Mouse (Mus musculus) kidney, postnatal 0 days (tissue): ENCODE data around the gene Ankrd37. TPM values are rescaled to one million over a fixed set of nuclear protein-coding genes. Genes with fewer than 3 reads are reported as not detected.

Source experiments
- ATAC-seq: fragments of 200-750 bp; cut with Nextera tagmentation; replicated peaks from 2 replicates; pipeline ENCODE4 v1.8.0; 2017; ENCODE audit warnings: low read depth, moderate number of reproducible peaks, moderate TSS enrichment, moderate library complexity; ENCODE audit not compliant: low FRiP score
- DNase-seq: peaks from one replicate; pipeline ENCODE4 v3.0.0-alpha.2; 2016; ENCODE audit warnings: low spot score
- H3K27ac ChIP-seq: fragments of 300-500 bp; sonication (generic); 2 replicates; pipeline ENCODE4 v1.5.1; 2014; ENCODE audit warnings: mild to moderate bottlenecking
- H3K27me3 ChIP-seq: fragments of 300-500 bp; sonication (generic); 2 replicates; pipeline ENCODE4 v1.6.1; 2014; ENCODE audit warnings: low read length, mixed read lengths; ENCODE audit not compliant: insufficient read depth
- H3K36me3 ChIP-seq: fragments of 300-500 bp; sonication (generic); 2 replicates; pipeline ENCODE4 v1.6.1; 2014; ENCODE audit warnings: low read length, mixed read lengths; ENCODE audit not compliant: insufficient read depth
- H3K4me1 ChIP-seq: fragments of 300-500 bp; sonication (generic); replicated peaks from 2 replicates; pipeline ENCODE4 v1.6.1; 2014; ENCODE audit warnings: antibody characterized with exemption, low read length, mixed read lengths; ENCODE audit not compliant: insufficient read depth
- H3K4me2 ChIP-seq: fragments of 300-500 bp; sonication (generic); 2 replicates; pipeline ENCODE4 v1.6.1; 2014; ENCODE audit warnings: mild to moderate bottlenecking, low read length, moderate library complexity, mixed read lengths
- H3K4me3 ChIP-seq: fragments of 300-500 bp; sonication (generic); replicated peaks from 2 replicates; pipeline ENCODE4 v1.5.1; 2014; ENCODE audit warnings: low read depth, low read length
- H3K9ac ChIP-seq: fragments of 300-500 bp; sonication (generic); 2 replicates; pipeline ENCODE4 v1.6.1; 2014; ENCODE audit warnings: low read depth, low read length
- H3K9me3 ChIP-seq: fragments of 300-500 bp; sonication (generic); replicated peaks from 2 replicates; pipeline ENCODE4 v1.6.1; 2016; ENCODE audit warnings: low read length, inconsistent platforms, mixed read lengths
- CTCF ChIP-seq: IDR thresholded peaks from 2 replicates; pipeline ENCODE4 v1.5.1; 2016; ENCODE audit warnings: antibody characterized with exemption, low read depth, mild to moderate bottlenecking, moderate library complexity
- whole genome bisulfite sequencing: fragments of 180-500 bp; shearing (Covaris S2); extraction: QIAGEN DNeasy Blood & Tissue Kit; methylation state at CpG from one replicate; pipeline ENCODE4 v1.1.7; 2014; 5-methylcytosine and 5-hydroxymethylcytosine counted together
- polyA plus RNA-seq: library from polyadenylated mRNA; unstranded; fragments of >200 nt; fragmentation: Nextera tagmentation; extraction: Ambion mirVana; gene quantifications from 2 replicates; pipeline ENCODE4 v1.2.1, GENCODE M21; 2015

The Ankrd37 gene
- polyA plus RNA-seq, 1 experiment from 2014 or later, result 15.9 TPM

GRCm38 (mm10) chr8:45998228-45998627 lies 7.3 kb downstream of the Ankrd37 start:
- H3K4me1 ChIP-seq, result 0 out of 2 replicates have a peak, but pooled peaks cover 3% of the 10 kb centered on the region
- peak overlapping the region; percentile 90 for H3K4me2 ChIP-seq
- WGBS, result 85% methylated on average over 2 of the region's 2 CpGs
- H3K9ac ChIP-seq, result no peak overlapping the region
- TF ChIP-seq CTCF, result peak; percentile 52; the same call in 1 of the 2 replicates
- peaks cover 5% of the 10 kb centered on the region; the same call in 1 of the 2 replicates for H3K36me3 ChIP-seq
- no peaks in the 10 kb centered on the region for H3K9me3 ChIP-seq
- no peak overlapping the region for H3K4me3 ChIP-seq
- ATAC-seq (no peak), DNase-seq (peak; percentile 31)
- H3K27me3 ChIP-seq, result no peaks in the 10 kb centered on the region
- no peak overlapping the region for H3K27ac ChIP-seq

GRCm38 (mm10) chr8:45995576-45995975 lies 9.9 kb downstream of the Ankrd37 start:
- no peak overlapping the region for H3K27ac ChIP-seq
- WGBS, result 77% methylated on average over 3 of the region's 3 CpGs
- H3K9ac ChIP-seq, result no peak overlapping the region
- H3K4me3 ChIP-seq, result no peak overlapping the region
- no peak for TF ChIP-seq CTCF
- H3K27me3 ChIP-seq, result no peaks in the 10 kb centered on the region
- no peak for DNase-seq
- no peaks in the 10 kb centered on the region for H3K9me3 ChIP-seq
- H3K36me3 ChIP-seq, result peaks cover 5% of the 10 kb centered on the region; the same call in 1 of the 2 replicates
- ATAC-seq, result no peak
- H3K4me2 ChIP-seq, result no peak overlapping the region
- 0 out of 2 replicates have a peak, but pooled peaks cover 3% of the 10 kb centered on the region for H3K4me1 ChIP-seq

- Histone ChIP-seq H3K27ac (no peak overlapping the region), H3K36me3 (peaks cover 11% of the 10 kb centered on the region), H3K4me2 (no peak overlapping the region), H3K9ac (no peak overlapping the region), H3K4me3 (no peak overlapping the region), H3K27me3 (no peaks in the 10 kb centered on the region), H3K4me1 (0 out of 2 replicates have a peak, but pooled peaks cover 2% of the 10 kb centered on the region), H3K9me3 (no peaks in the 10 kb centered on the region)
- DNase-seq (no peak), ATAC-seq (no peak)
- peak; percentile 35; the same call in 1 of the 2 replicates for TF ChIP-seq CTCF
- 96% methylated on average over 2 of the region's 2 CpGs for WGBS
These were observed 11.4 kb downstream of the Ankrd37 start for GRCm38 (mm10) chr8:45994111-45994510.

- no peak for DNase-seq
- no peaks in the 10 kb centered on the region for H3K4me1 ChIP-seq
- no peak overlapping the region for H3K9ac ChIP-seq
- no peak overlapping the region for H3K4me2 ChIP-seq
- H3K36me3 ChIP-seq, result peaks cover 18% of the 10 kb centered on the region
- no peaks in the 10 kb centered on the region for H3K9me3 ChIP-seq
- no peak for ATAC-seq
- no peak for TF ChIP-seq CTCF
- no peaks in the 10 kb centered on the region for H3K27me3 ChIP-seq
- no peak overlapping the region for H3K4me3 ChIP-seq
- H3K27ac ChIP-seq, result no peak overlapping the region
- 91% methylated on average over 4 of the region's 4 CpGs for WGBS
These were observed 14.7 kb downstream of the Ankrd37 start for GRCm38 (mm10) chr8:45990631-45991310.

- Histone ChIP-seq H3K9me3 (no peaks in the 10 kb centered on the region), H3K4me2 (no peak overlapping the region), H3K36me3 (peaks cover 17% of the 10 kb centered on the region), H3K4me3 (no peak overlapping the region), H3K4me1 (no peaks in the 10 kb centered on the region), H3K9ac (no peak overlapping the region), H3K27me3 (no peaks in the 10 kb centered on the region), H3K27ac (no peak overlapping the region)
- no peak for ATAC-seq
- WGBS, result 77% methylated on average over 2 of the region's 2 CpGs
- no peak for DNase-seq
- TF ChIP-seq CTCF, result no peak
These were observed 17.3 kb downstream of the Ankrd37 start for GRCm38 (mm10) chr8:45988189-45988588.

- H3K4me3 ChIP-seq, result no peak overlapping the region
- no peak overlapping the region for H3K4me2 ChIP-seq
- no peaks in the 10 kb centered on the region for H3K4me1 ChIP-seq
- no peaks in the 10 kb centered on the region for H3K9me3 ChIP-seq
- H3K36me3 ChIP-seq, result peaks cover 17% of the 10 kb centered on the region
- no peak for ATAC-seq
- no peak overlapping the region for H3K9ac ChIP-seq
- no peak for DNase-seq
- 62% methylated on average over 3 of the region's 3 CpGs for WGBS
- no peak for TF ChIP-seq CTCF
- H3K27ac ChIP-seq, result no peak overlapping the region
- no peaks in the 10 kb centered on the region for H3K27me3 ChIP-seq
These were observed 18.8 kb downstream of the Ankrd37 start for GRCm38 (mm10) chr8:45986665-45987064.
